Mouse (Mus musculus): ENCODE results near the gene Atp6v0a1.

GRCm38 (mm10) chr11:100964901-100965542 is 44.2 kb upstream of the Atp6v0a1 start:
- TF ChIP-seq CTCF (IDR thresholded peaks at IDR 0.05; ENCODE audit: borderline replicate concordance, insufficient read depth, low read depth, low read length) (no peak), POLR2A (IDR thresholded peaks at IDR 0.05; ENCODE audit: borderline replicate concordance, insufficient read depth, low read length) (no peak)
